ENCODE assay signal across 8 mouse cellular contexts in genomic region chr4:139611542-139611953, GRCm38 (mm10). TPM values are rescaled to one million over a fixed set of nuclear protein-coding genes. Genes with fewer than 3 reads are reported as not detected.
DNase-seq lines count a peak whose midpoint lies in the region; ATAC-seq lines count a peak whose summit lies in the region.

No protein-coding gene starts in this region.

- no peaks in the 10 kb centered on the region for H3K27me3 ChIP-seq in embryonic facial prominence, embryonic 13.5 days
- H3K27me3 ChIP-seq in heart, embryonic 12.5 days (replicated peaks): no peaks in the 10 kb centered on the region
- no peaks in the 10 kb centered on the region for H3K27me3 ChIP-seq in kidney, embryonic 16.5 days (ENCODE audit: insufficient read depth, low read length)
- no peaks in the 10 kb centered on the region for H3K27me3 ChIP-seq in liver, embryonic 12.5 days (replicated peaks)
- no peaks in the 10 kb centered on the region for H3K27me3 ChIP-seq in splenic B cell, adult 2 months (ENCODE audit: control insufficient read depth, insufficient read depth, low read length, poor library complexity, severe bottlenecking)

- peaks cover 13% of the 10 kb centered on the region for H3K4me1 ChIP-seq in embryonic facial prominence, embryonic 13.5 days
- H3K4me1 ChIP-seq in heart, embryonic 12.5 days (replicated peaks): peaks cover 14% of the 10 kb centered on the region
- H3K4me1 ChIP-seq in kidney, embryonic 16.5 days (ENCODE audit: insufficient read depth, low read length): peaks cover 17% of the 10 kb centered on the region
- H3K4me1 ChIP-seq in liver, embryonic 12.5 days: peaks cover 15% of the 10 kb centered on the region

- 7% methylated on average over 10 of the region's 10 CpGs for WGBS in embryonic facial prominence, embryonic 13.5 days
- WGBS in heart, embryonic 12.5 days: 4% methylated on average over 10 of the region's 10 CpGs
- 1% methylated on average over 10 of the region's 10 CpGs for WGBS in kidney, embryonic 16.5 days
- 4% methylated on average over 10 of the region's 10 CpGs for WGBS in liver, embryonic 12.5 days (ENCODE audit: insufficient replicate concordance)

- H3K4me3 ChIP-seq in embryonic facial prominence, embryonic 13.5 days: peak overlapping the region; percentile 26
- 0 out of 2 replicates have a peak overlapping the region, but pooled peaks have one; percentile 14 for H3K4me3 ChIP-seq in heart, embryonic 12.5 days
- peak overlapping the region; percentile 20; the same call in 1 of the 2 replicates for H3K4me3 ChIP-seq in kidney, embryonic 16.5 days (ENCODE audit: low read length)
- H3K4me3 ChIP-seq in liver, embryonic 12.5 days: no peak overlapping the region

- peak overlapping the region; percentile 56 for H3K4me2 ChIP-seq in embryonic facial prominence, embryonic 13.5 days
- H3K4me2 ChIP-seq in heart, embryonic 12.5 days: peak overlapping the region; percentile 59
- peak overlapping the region; percentile 31; the same call in 1 of the 2 replicates for H3K4me2 ChIP-seq in kidney, embryonic 16.5 days (replicated peaks; ENCODE audit: low read depth, low read length)
- H3K4me2 ChIP-seq in liver, embryonic 12.5 days: peak overlapping the region; percentile 40

- H3K9ac ChIP-seq in embryonic facial prominence, embryonic 13.5 days: no peak overlapping the region
- H3K9ac ChIP-seq in heart, embryonic 12.5 days: peak overlapping the region; percentile 33; the same call in 1 of the 2 replicates
- no peak overlapping the region for H3K9ac ChIP-seq in kidney, embryonic 16.5 days (replicated peaks; ENCODE audit: low read length)
- no peak overlapping the region for H3K9ac ChIP-seq in liver, embryonic 12.5 days

- DNase-seq in B cell, adult 2 months: peak; percentile 87 to 88
- peak; percentile 82 for DNase-seq in adrenal gland, postnatal 25 days
- peak; percentile 92 for DNase-seq in neural tube, embryonic 10.5 days (ENCODE audit: extremely low spot score, low spot score)
- peak; percentile 79 for DNase-seq in splenic B cell, adult 2 months (ENCODE audit: low read depth, low spot score)

- H3K27ac ChIP-seq in embryonic facial prominence, embryonic 13.5 days: no peak overlapping the region
- H3K27ac ChIP-seq in heart, embryonic 12.5 days (ENCODE audit: poor library complexity, severe bottlenecking): peak overlapping the region; percentile 69
- H3K27ac ChIP-seq in kidney, embryonic 16.5 days (ENCODE audit: low read length): peak overlapping the region; percentile 36; the same call in 1 of the 2 replicates
- H3K27ac ChIP-seq in liver, embryonic 12.5 days: no peak overlapping the region

- ATAC-seq in embryonic facial prominence, embryonic 13.5 days (ENCODE audit: insufficient number of reproducible peaks, insufficient read depth, low FRiP score, low TSS enrichment, low read depth): no peak
- peak; percentile 61 for ATAC-seq in heart, embryonic 12.5 days (ENCODE audit: insufficient number of reproducible peaks, low FRiP score)
- 0 out of 2 replicates have a peak, but pooled peaks have one; percentile 65 for ATAC-seq in kidney, embryonic 16.5 days (ENCODE audit: low FRiP score, low TSS enrichment)
- ATAC-seq in liver, embryonic 12.5 days: no peak

- 0 out of 2 replicates have a peak, but pooled peaks cover 6% of the 10 kb centered on the region for H3K9me3 ChIP-seq in embryonic facial prominence, embryonic 13.5 days
- H3K9me3 ChIP-seq in heart, embryonic 12.5 days (replicated peaks): peaks cover 10% of the 10 kb centered on the region; the same call in 1 of the 2 replicates
- H3K9me3 ChIP-seq in kidney, embryonic 16.5 days (ENCODE audit: low read length): peaks cover 5% of the 10 kb centered on the region; the same call in 1 of the 2 replicates
- 0 out of 2 replicates have a peak, but pooled peaks cover 5% of the 10 kb centered on the region for H3K9me3 ChIP-seq in liver, embryonic 12.5 days (replicated peaks)

- H3K36me3 ChIP-seq in embryonic facial prominence, embryonic 13.5 days: peaks cover 52% of the 10 kb centered on the region
- H3K36me3 ChIP-seq in heart, embryonic 12.5 days: peaks cover 61% of the 10 kb centered on the region
- peaks cover 36% of the 10 kb centered on the region for H3K36me3 ChIP-seq in kidney, embryonic 16.5 days (ENCODE audit: insufficient read depth, low read length)
- H3K36me3 ChIP-seq in liver, embryonic 12.5 days: peaks cover 47% of the 10 kb centered on the region
- no peaks in the 10 kb centered on the region for H3K36me3 ChIP-seq in splenic B cell, adult 2 months (ENCODE audit: control insufficient read depth, insufficient read depth, low read length, poor library complexity, severe bottlenecking)

RNA-seq across cellular contexts. Expression of gene Gm21969, which starts 8.6 kb away (rescaled TPM):
- not detected in 2 replicates for total RNA-seq in adrenal gland, postnatal 25 days (2021)
- not detected in 2 replicates for polyA plus RNA-seq in embryonic facial prominence, embryonic 13.5 days (2015; fragmentation: Nextera tagmentation; extraction: Ambion mirVana)
- not detected in 2 replicates for polyA plus RNA-seq in heart, embryonic 12.5 days (2016; fragmentation: Nextera tagmentation; extraction: Ambion mirVana)
- polyA plus RNA-seq in kidney, embryonic 16.5 days (2015; fragmentation: Nextera tagmentation; extraction: Ambion mirVana): not detected in 2 replicates
- polyA plus RNA-seq in liver, embryonic 12.5 days (2016; fragmentation: Nextera tagmentation; extraction: Ambion mirVana): not detected in 2 replicates

RNA-seq across cellular contexts. Expression of gene Aldh4a1, which starts 11.1 kb away (rescaled TPM):
- 124 and 138 TPM in 2 replicates for total RNA-seq in adrenal gland, postnatal 25 days (2021)
- polyA plus RNA-seq in embryonic facial prominence, embryonic 13.5 days (2015; fragmentation: Nextera tagmentation; extraction: Ambion mirVana): 29.5 and 29.6 TPM in 2 replicates
- 22.7 and 23.2 TPM in 2 replicates for polyA plus RNA-seq in heart, embryonic 12.5 days (2016; fragmentation: Nextera tagmentation; extraction: Ambion mirVana)
- 133 and 149 TPM in 2 replicates for polyA plus RNA-seq in kidney, embryonic 16.5 days (2015; fragmentation: Nextera tagmentation; extraction: Ambion mirVana)
- 49.4 and 52.0 TPM in 2 replicates for polyA plus RNA-seq in liver, embryonic 12.5 days (2016; fragmentation: Nextera tagmentation; extraction: Ambion mirVana)

RNA-seq across cellular contexts. Expression of gene Tas1r2, which starts 41.8 kb away (rescaled TPM):
- total RNA-seq in adrenal gland, postnatal 25 days (2021): not detected in 2 replicates
- polyA plus RNA-seq in embryonic facial prominence, embryonic 13.5 days (2015; fragmentation: Nextera tagmentation; extraction: Ambion mirVana): not detected in 2 replicates
- 0.05 TPM in 1 of 2 replicates, not detected in the other for polyA plus RNA-seq in heart, embryonic 12.5 days (2016; fragmentation: Nextera tagmentation; extraction: Ambion mirVana)
- polyA plus RNA-seq in kidney, embryonic 16.5 days (2015; fragmentation: Nextera tagmentation; extraction: Ambion mirVana): not detected in 2 replicates
- polyA plus RNA-seq in liver, embryonic 12.5 days (2016; fragmentation: Nextera tagmentation; extraction: Ambion mirVana): not detected in 2 replicates

Comparison
In these comparisons a context has a peak if more than half of its experiments do, and no peak if none do; other contexts are left out.
1. ATAC-seq: peak in heart, embryonic 12.5 days (single experiment) and kidney, embryonic 16.5 days (single experiment); none in embryonic facial prominence, embryonic 13.5 days (single experiment) and liver, embryonic 12.5 days (single experiment).
2. H3K27ac ChIP-seq: peak in heart, embryonic 12.5 days (single experiment) and kidney, embryonic 16.5 days (single experiment); none in embryonic facial prominence, embryonic 13.5 days (single experiment) and liver, embryonic 12.5 days (single experiment).
3. Peak in every context shown above with its lines, with median percentiles within 50 percentile points of each other: DNase-seq and H3K4me2 ChIP-seq.